Mouse (Mus musculus) cerebellum, adult 18-20 months (tissue): ENCODE measurements around the gene Oas1e.
A peak's percentile ranks its signal among the peaks of the same experiment; 100 is the strongest.

Source experiments
- DNase-seq, 2 experiments: peaks; one replicate each; pipeline ENCODE4 v3.0.0; 2021

Oas1e gene

GRCm38 (mm10) chr5:120775287-120775985 is 19.9 kb downstream of the Oas1e start:
- DNase-seq, result no peak

- no peak for DNase-seq
These were observed 25.9 kb downstream of the Oas1e start for GRCm38 (mm10) chr5:120769396-120769795.

GRCm38 (mm10) chr5:120765010-120765409 is 30.3 kb downstream of the Oas1e start:
- DNase-seq, result no peak

GRCm38 (mm10) chr5:120761901-120762300 is 33.4 kb downstream of the Oas1e start:
- no peak for DNase-seq

GRCm38 (mm10) chr5:120754215-120754614 is 41.1 kb downstream of the Oas1e start:
- DNase-seq, result no peak

- DNase-seq, result no peak
These were observed 42.5 kb downstream of the Oas1e start for GRCm38 (mm10) chr5:120752786-120753185.

GRCm38 (mm10) chr5:120751206-120751605 is 44.1 kb downstream of the Oas1e start:
- DNase-seq, result no peak

GRCm38 (mm10) chr5:120749688-120750087 is 45.6 kb downstream of the Oas1e start, which contains the start of gene Oas2:
Gene Oas2 (minus strand): TSS chr5:120749853.
- no peak for DNase-seq

GRCm38 (mm10) chr5:120746451-120746850 is 48.9 kb downstream of the Oas1e start:
- peak; percentile 62 to 73 for DNase-seq

- DNase-seq, result peak; percentile 36 to 40
These were observed 53.2 kb downstream of the Oas1e start for GRCm38 (mm10) chr5:120742125-120742524.
